Mouse (Mus musculus) testis, postnatal 14 days (tissue): Measurements from ENCODE around the gene Acap2.

ENCODE experiments used
- DNase-seq: peaks from one replicate; pipeline ENCODE4 v3.0.0; 2021; ENCODE audit warnings: low spot score

Gene Acap2

DNA sequence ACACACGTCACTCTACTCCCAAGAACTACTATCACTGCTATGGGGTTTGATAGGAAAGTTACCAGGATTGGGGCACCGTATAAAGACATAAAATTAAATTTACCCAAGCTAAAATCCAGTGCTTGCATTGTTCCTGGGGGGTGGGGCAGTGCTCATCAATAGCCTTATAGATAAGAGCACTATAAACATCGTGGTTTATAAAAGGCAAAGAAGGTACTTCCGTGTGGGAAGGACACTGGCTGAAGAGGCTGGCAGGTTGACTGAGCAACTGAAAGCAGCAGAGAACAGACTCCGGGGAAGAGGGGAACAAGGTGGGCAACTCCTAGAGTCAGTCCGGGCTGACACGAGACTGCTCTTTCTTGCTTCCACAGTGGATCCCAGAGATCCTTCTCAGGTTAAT, 33.1 kb downstream of the Acap2 start:
- DNase-seq = no peak

DNA sequence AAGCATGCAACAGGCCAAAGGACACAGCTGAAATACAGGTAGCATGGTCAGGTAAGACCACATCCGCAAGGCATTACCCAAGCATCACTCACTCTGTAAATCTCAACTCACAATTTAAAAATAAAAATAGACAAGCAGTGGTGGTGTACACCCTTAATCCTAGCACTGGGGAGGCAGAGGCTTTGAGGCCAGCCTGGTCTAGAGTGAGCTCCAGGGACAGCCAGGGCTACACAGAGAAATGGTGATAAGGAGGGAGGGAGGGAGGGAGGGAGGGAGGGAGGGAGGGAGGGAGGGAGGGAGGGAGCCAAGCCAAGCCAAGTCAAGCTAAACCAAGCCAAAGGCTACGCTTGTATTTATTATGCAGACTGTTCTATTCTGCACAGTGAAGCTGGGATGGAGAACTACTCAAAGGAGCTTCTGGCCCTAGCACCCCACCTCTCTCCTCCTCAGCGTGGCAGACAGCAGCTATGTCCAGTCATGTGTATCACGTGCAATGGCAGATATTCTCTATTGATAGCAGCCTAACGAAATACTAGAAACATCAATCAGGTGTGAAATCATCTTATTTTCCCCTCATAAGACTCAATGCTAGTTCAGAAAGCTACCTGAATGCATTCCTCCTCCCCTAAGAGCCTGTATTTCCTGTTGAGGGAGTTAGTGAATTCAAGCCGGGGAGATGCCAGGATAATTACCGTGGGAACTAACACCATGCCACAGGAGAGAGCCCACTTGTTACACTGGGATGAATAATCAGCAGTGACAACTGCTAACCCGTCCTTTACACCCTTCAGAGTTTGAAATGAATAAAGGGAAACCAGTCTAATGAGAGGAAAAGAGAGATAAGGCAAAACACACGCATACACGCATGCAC, 33.8 kb downstream of the Acap2 start:
- DNase-seq = no peak

DNA sequence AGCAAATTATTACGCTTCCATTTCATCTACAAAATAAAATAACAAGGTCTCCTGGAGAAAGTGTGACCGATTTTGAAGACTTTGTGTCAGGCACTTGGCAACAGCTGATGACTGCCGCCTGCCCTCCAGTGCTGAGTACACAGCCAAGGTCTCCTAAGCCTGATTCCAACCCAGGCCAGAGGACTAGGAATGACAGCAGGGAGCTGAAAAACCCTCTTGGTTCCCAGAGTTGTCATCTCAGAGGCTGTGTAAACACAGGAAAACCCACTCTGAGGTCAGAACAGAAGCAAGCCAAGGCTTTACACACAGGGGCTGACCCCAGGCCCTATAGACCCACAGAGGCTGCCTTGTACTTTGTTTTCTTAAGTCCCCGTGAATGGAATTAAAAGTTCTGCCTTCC, 35.1 kb downstream of the Acap2 start:
- no peak for DNase-seq

DNA sequence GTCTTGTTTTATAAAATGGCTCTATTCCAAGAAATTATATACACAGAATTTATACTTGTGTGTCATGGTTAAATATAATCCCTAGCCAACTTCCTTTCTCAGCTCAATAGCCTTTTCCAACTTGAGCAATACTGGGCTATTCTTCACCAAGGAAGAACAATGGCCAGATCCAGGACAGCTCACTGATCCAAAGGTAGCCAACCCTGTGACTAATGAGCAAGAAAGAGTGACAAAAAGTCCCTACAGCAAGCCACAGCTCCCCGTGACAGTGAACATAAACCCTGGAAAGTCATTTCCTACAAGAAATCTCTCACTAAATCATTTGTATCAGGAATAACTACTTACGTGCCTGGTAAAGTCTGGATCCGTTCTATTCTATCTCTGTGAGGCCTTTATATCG, 35.6 kb downstream of the Acap2 start:
- no peak for DNase-seq

DNA sequence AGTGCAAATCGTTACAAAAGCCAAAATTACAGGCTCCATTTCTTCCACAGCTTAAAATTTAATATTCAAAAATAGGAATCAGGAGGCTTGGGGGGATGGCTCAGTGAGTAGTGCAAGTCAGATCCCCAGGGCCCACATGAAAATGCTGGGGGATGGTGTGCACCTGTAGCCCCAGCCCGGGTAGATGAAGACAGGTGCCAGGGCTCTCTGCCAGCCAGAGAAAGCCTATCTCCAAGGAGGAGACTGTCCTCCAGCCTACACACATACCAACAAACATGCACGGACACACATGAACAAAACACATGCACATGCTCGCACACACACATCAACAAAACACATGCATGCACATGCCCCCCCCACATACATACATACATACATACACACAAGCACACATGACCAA, 36.9 kb downstream of the Acap2 start:
- no peak for DNase-seq

DNA sequence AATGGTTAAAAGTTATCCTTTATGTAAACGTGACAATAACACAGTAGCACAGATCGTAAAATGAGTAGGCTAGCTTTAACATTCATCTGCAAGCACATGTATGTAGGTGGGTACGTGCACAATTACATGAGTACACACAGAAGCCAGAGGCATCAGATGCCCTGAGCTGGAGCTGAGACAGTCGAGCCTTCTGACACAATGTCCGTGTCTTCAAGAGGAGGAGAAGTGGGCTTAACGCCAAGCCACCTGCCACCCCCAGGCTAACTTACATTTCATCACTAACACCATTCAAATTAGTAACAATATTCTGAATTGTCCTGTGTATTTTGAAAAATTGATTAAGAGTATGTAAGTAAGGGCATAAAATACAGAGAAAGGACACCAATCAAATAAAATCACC, 40.6 kb downstream of the Acap2 start:
- no peak for DNase-seq

DNA sequence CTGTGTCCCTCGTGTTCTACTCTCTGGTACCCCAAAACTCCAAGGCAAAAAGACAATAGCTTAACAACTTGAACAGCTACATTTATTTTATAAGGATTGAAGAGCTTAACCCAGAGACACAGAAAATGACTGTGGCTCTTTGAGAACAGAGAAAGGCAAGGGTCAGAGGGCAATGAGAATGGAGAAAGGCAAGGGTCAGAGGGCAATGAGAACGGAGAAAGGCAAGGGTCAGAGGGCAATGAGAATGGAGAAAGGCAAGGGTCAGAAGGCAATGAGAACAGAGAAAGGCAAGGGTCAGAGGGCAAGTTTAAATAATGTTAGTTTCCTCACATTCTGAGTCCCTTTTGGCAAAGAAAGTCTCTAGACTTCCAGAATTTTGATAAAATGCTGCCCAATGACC, 41.6 kb downstream of the Acap2 start:
- DNase-seq = no peak

DNA sequence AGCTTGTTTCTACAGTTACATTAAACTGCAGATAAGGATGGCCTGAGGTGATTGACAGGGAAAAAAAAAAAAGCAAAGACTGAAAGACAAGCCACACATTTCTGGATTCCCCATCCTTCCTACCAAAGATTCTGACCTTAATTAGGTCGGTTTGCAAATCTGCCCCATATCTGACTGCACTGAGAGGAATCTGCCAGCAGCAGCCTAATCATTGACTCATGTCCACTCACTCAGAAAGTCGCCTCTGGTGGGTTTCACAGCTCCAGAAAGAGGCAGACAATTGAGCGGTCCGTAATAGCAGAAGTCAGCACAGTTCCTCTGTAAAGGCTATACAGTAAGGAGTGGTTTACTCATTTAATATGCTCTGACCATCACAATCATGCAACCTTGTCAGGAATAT, 51.2 kb downstream of the Acap2 start:
- DNase-seq = no peak

DNA sequence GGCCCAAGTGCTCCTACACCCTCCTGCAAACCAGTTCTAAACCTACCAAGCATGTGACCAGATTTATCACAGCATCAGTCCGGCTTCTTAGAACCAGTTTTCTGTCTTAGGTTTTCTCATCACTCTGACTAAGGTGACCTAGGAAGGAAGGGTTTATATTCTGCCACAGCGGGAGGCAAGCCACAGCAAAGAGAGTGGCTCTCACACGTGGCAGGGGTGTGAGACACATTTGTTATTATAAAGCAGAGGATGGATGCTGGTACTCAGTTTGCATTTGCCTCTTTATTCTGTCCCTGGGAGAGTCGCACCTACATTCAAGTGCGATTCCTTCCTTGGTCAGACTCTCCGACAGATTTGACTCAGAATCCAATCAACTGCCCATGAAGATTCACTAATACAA, 52.2 kb downstream of the Acap2 start:
- DNase-seq = no peak

DNA sequence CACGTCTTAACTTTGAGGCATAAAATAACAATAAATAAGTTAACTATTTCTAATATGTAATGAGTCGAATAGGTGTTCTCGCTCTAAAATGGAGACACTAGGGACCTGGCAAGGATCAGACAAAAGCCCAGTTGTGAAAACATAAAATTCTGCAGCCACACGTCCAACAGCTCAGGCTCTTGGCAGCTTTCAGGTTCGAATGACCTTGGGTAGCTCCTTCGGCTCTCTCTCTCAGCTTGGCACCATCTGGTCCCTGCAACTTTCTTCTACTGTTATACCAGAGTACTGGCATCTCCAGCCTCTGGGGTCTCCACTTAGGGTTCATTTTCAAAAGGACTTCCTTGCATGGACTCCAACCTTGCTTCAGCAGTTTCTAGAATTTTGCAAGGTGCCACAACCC, 53.3 kb downstream of the Acap2 start:
- no peak for DNase-seq

DNA sequence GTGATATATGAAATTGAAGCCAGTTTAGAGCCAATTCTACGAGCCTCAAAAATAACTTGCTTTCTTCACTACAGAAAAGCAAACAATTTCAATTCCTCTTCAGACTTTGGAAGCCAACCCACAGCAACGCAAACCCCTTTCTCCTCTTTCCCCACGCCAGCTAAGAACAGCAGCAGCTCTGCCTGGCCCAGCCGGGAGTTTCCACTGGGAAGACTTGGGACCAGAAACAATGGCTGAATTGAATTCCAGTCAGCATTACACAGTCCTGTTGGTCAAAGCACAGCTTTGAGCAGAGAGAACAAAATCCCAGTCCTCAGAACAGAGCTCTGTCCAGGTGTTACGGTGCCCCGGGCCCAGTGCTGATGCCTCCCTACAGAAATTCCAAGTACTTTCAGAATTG, 59.1 kb downstream of the Acap2 start:
- DNase-seq = no peak

DNA sequence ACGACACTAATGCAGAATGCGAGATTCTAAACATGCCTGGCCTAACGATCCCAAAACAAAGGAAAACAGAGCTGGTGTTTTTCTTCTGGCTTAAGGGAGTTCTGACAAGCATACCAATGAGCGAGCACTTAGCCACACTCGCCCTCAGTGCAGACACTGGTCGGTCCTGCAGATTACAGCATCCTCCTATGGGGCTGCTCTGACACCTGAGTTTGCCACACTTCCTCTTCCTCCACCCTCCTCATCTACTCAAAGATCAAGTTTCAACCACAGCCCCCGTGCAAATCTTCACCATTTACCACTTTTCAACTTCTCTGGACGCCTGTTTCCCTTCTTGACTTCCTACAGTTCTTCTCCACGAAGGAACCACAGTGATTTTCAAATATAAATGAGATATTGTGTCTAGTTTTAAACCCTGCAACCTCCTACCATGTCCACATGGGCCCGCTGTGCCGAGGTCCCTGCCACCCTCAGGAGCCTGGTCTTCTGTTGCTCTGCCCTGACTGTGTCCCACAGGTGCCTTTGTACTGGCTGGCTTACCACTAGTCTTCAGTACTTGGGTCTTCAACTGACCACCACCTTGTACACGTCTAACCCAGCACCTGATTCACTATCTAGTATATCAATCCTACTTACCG, 64.3 kb downstream of the Acap2 start:
- DNase-seq = no peak

DNA sequence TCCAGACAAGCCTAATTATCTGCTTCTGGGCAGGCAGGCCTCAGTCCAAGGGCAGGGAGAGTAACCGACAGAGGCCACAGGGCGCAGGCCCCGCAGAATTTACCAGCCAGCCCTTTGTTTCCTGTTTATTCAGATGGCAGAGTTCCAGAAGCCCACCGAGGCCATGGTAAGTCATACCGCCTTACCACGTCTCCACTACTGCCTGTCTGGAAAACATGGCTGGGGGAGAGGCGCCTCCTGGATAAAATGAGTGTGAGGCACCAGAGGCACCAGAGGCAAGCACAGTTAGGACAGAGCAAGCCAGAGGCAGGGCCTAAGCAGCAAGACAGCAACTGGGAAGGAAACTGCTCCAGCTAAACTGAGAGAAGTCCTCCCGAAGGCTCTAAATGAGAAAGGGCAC, 65.5 kb downstream of the Acap2 start:
- DNase-seq = no peak

DNA sequence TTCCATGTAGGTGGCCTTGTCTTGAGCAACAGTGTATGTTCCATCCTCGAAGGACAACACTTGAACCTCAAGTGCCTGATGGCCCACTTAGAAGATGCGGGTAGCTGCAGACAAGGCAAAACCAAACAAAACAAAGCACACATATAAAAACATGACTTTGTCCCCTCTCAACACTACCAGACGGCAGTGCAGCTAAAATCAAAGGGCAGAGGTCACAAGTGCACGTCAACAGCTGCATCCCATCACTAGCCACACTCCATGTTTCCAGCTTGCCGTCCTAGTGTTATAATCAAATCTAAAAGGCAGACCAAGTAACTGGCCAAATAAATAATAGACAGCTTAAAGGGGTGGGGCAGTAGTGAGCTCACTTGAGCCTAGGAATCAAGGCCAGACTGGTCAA, 69.5 kb downstream of the Acap2 start:
- DNase-seq = no peak

DNA sequence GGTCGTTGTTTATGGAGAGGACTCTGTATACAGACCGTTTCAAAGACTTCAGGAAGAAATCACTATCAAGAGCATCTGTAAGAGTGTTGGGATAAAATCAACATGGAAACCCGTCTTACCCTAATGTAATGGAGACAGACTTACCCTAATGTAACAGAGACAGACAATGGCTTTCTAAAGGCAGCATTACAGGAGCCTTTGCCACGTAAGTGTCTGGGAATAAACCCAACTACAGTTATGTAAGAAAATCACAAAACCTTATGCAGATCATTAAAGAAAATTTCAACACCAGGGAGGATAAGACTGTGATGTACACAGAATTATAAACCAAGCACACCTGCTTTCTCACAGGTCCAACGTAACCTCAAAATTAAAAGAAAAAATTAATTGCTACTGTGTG, 72.9 kb downstream of the Acap2 start:
- no peak for DNase-seq

DNA sequence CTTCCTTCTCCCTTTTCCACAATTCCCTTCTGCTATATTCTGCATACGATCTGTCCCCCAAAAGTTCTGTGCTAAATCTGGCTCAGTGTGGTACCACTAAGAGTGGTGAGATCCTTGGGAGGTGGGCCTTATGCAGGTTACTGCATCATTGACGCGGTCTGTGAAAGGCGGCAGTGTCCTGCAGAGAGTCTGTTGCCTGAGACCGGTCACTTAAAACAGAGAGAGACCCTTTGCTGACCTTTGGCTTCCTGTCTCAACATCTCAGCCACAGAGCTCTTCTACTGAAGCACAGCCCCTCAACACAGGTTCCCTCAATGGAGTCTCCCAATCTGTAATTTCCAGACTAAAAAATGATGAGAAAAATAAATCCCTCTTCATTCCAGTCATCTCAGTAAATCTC, 76.1 kb downstream of the Acap2 start:
- no peak for DNase-seq

DNA sequence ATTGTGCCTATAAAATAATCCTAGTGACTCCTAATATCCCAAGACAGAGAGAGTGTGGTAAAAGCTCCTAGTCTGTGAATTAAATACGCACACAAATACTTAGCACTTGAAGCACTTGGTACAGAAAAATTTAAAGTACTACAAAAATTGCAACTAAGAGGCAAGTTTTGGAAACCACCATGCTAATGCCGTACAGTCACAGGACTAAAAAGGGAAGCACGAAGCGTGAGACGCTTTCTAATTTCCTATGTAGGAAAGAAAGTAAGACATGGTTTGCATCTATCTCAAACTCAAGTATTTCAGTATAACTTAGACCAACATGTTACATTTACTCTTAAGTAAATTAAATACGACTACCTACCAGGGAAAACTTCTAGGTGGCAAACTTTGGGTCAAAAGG, 79.4 kb downstream of the Acap2 start:
- no peak for DNase-seq

DNA sequence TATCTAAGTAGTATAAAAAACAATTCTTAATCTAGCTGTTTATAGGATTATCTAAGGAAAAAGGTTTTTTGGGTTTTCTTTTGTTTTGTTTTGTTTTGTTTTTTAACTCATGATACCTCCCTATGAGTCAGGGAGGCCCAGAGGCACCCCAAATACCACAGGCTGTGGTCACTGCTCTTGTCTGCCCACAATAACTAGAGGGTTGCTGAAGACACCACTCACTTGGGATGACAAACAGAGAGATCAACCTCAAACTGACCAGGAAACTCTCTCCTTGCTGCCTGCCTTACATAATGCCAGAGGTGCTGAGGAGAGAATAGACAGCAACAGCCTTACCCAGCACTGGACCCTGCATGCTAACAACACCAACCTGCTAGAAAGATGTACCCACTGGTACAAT, 87.4 kb downstream of the Acap2 start:
- DNase-seq = no peak

DNA sequence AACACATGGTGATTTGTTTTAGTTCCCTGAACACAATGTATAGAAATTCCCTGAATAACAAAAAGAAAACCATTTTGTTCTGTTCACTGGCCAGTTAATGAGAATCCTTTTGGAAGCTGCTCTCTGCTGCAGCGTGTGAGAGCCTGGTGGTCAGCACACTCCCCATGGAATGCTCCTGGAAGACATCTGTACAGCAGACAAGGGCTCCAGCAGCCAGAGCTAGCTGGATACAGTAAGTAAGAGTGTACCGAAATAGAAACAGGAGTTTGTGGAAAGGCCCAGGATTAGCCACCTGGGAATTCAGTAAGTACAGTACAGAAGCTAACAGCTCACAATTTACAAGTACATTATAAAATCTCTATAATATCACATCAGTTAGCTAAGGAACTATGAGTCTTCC, 99.7 kb downstream of the Acap2 start:
- DNase-seq = no peak

DNA sequence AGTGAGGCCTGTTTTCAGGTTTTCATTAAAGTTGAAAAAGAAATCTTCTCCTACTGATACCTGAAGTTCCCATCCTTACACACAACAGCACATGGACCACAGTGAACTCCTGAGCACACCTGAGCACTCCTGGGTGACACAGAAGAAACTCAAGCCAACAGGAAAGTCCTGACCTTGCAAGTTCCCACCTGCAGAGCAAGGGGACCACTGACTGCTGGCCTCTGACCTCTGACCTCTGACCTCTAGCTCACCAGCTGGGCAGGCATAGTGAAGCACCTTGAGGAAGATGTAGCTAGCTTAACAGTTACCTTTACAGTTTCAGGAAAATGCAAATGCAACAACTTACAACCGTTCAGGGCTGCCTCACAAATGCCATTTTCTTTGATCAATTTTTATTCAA, 101.1 kb downstream of the Acap2 start:
- DNase-seq = no peak

DNA sequence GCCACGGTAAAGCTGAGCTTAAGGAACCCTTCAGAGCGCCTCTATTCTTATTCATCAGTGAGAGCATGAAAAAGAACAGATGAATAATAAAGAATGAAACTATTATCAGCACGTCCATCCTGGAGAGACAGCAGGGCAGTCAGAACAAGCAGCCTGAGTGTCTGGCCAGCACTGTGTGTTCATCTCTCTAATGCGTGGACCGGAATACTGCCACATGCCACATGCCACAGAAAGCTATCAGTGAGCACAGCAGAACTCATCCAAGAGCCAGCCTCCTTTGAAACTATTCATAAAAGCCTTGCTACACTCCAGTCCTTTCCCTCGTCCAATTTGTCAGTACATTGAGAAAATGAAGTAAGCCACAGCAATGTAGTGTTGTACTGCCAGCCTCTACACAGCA, 107.0 kb downstream of the Acap2 start:
- no peak for DNase-seq

DNA sequence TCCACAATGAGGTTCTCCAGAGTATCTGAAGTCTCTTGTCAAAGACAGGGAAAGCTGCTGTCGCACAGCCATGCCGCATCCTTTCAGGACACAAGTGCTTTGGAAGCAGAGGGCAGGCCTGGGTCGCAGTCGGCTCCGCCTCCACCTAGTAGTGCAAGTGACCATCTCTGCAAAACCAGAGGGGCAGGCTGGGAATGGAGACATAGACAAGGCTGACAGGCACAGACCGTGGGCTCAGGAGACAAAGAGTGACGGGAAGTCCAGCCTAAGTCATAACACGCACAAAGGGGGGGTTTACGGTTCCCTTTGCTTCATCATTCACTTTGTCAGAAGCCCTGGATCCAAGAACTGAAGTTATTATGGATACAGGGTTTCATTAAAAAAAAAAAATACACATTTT, 107.9 kb downstream of the Acap2 start:
- DNase-seq = no peak

DNA sequence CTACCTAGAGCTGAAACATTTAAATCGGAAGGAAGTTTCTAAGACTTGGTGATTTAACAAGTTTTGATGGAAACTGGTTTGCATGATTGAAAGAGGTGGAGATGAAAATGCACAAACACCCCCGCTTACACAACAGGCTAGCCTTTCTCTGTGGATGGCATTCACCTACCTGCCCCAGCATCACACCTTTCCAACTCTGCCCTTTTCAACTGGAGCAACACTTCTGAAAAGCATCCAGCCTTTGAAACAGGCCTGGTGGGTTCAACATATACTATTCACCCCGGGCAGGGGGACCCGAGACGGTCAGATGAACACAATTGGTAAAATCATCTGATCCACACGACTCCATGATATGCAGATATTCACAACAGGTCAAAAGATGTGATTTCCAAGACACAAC, 119.2 kb downstream of the Acap2 start:
- no peak for DNase-seq

DNA sequence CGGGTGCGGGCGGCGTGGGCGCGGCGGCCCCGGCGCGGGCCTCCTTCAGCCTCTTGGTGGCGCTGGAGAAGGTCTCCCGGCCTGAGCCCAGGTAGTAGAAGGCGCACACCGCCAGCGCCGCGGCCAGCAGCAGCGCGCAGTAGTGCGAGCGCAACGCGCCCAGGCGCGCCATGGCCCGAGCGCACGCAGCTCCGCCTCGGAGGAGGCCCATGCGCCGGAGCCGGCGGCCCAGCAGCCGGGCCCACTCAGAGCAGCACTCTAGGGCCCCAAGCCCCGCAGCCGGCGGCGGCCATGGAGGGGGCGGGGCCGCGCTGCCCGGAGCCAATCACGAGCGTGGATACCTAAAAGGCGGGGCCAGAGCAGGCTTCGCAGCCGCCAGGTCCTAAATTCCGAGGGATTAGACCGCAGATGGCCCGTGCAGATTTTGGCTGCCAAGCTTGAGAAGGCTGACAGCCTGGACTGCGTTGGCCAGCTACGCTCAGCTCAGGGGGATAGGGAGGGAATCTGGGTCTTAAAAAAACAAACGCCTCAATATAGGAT, 119.8 kb downstream of the Acap2 start, which contains the start of gene Xxylt1:
Xxylt1 (minus strand) TSS at position 308 of the 540 bp plus-strand sequence.
- DNase-seq = peak; percentile 95
